Mouse (Mus musculus): Measurements from ENCODE around the gene Fadd.

GRCm38 (mm10) chr7:144571598-144571997 is 10.7 kb downstream of the Fadd start:
- no peak for TF ChIP-seq CTCF (conservative IDR thresholded peaks at IDR 0.05; ENCODE audit: low read length)
- no peak for TF ChIP-seq NANOG (IDR thresholded peaks at IDR 0.05; ENCODE audit: borderline replicate concordance, low read length)

All from E14TG2a.4 (cell line).